Mouse (Mus musculus) megakaryocyte-erythroid progenitor cell, adult 5-6 weeks (primary cell): ENCODE measurements around the gene Zfp46. TPM values are rescaled to one million over a fixed set of nuclear protein-coding genes. Genes with fewer than 3 reads are reported as not detected.
A peak's percentile ranks its signal among the peaks of the same experiment; 100 is the strongest.

Experiments
- ATAC-seq: replicated peaks from 2 replicates; pipeline ENCODE4 v1.8.0; 2016; ENCODE audit warnings: mild to moderate bottlenecking, inconsistent platforms; ENCODE audit not compliant: severe bottlenecking, poor library complexity, low FRiP score, low TSS enrichment
- total RNA-seq, 2 experiments: library from RNA; stranded (forward) in 1 of 2; stranded (reverse) in 1 of 2; fragments of 200-1000, 215-1000 nt in 1 of 2; fragments of >200 nt in 1 of 2; fragmentation: Nextera tagmentation in 1 of 2; gene quantifications; 2 replicates each; pipeline ENCODE4 v1.2.3; 2014 to 2017

Gene Zfp46
- total RNA-seq, 2 experiments from 2014 or later: 7.3 to 8.0 TPM

- peak; percentile 70 for ATAC-seq
These were observed 25.3 kb downstream of the Zfp46 start for GRCm38 (mm10) chr4:136309780-136310179.

- peak; percentile 99 for ATAC-seq
These were observed 26.0 kb downstream of the Zfp46 start, which contains the start of gene Hnrnpr for GRCm38 (mm10) chr4:136310229-136311041. TSS of gene Hnrnpr (plus strand) at chr4:136310942.

- peak; percentile 35 for ATAC-seq
These were observed 26.8 kb downstream of the Zfp46 start for GRCm38 (mm10) chr4:136311042-136311999.

- no peak for ATAC-seq
These were observed 28.1 kb downstream of the Zfp46 start for GRCm38 (mm10) chr4:136312616-136313015.

- ATAC-seq: no peak
These were observed 33.2 kb downstream of the Zfp46 start for GRCm38 (mm10) chr4:136317667-136318066.

GRCm38 (mm10) chr4:136320016-136320415, 35.5 kb downstream of the Zfp46 start:
- no peak for ATAC-seq

GRCm38 (mm10) chr4:136324226-136324625, 39.7 kb downstream of the Zfp46 start:
- ATAC-seq: no peak

GRCm38 (mm10) chr4:136327238-136327637, 42.8 kb downstream of the Zfp46 start:
- ATAC-seq: no peak

- no peak for ATAC-seq
These were observed 43.6 kb downstream of the Zfp46 start for GRCm38 (mm10) chr4:136328115-136328514.

- ATAC-seq: no peak
These were observed 47.2 kb downstream of the Zfp46 start for GRCm38 (mm10) chr4:136331709-136332108.

- no peak for ATAC-seq
These were observed 48.7 kb downstream of the Zfp46 start for GRCm38 (mm10) chr4:136333191-136333590.

- no peak for ATAC-seq
These were observed 50.6 kb downstream of the Zfp46 start for GRCm38 (mm10) chr4:136335065-136335464.

- ATAC-seq: no peak
These were observed 52.6 kb downstream of the Zfp46 start for GRCm38 (mm10) chr4:136337129-136337528.

Other genes starting within 250 kb of the Zfp46 start
- 1,812 and 1,837 TPM in 2 replicates for gene Rpl11, start 231.3 kb upstream of the Zfp46 start, total RNA-seq (2014; fragmentation: Nextera tagmentation)
- gene Rpl11, start 231.3 kb upstream of the Zfp46 start, total RNA-seq (2017): 1,215 and 1,345 TPM in 2 replicates
- gene Id3, start 141.2 kb upstream of the Zfp46 start, total RNA-seq (2014; fragmentation: Nextera tagmentation): 1.5 and 7.8 TPM in 2 replicates
- gene Id3, start 141.2 kb upstream of the Zfp46 start, total RNA-seq (2017): 1.9 and 3.1 TPM in 2 replicates
- gene E2f2, start 112.3 kb upstream of the Zfp46 start, total RNA-seq (2014; fragmentation: Nextera tagmentation): 11.1 and 17.0 TPM in 2 replicates
- 4.5 and 10.2 TPM in 2 replicates for gene E2f2, start 112.3 kb upstream of the Zfp46 start, total RNA-seq (2017)
- not detected in 2 replicates for gene Asap3, start 78.3 kb upstream of the Zfp46 start, total RNA-seq (2014; fragmentation: Nextera tagmentation)
- not detected in 2 replicates for gene Asap3, start 78.3 kb upstream of the Zfp46 start, total RNA-seq (2017)
- not detected in 2 replicates for gene Tcea3, start 37.0 kb upstream of the Zfp46 start, total RNA-seq (2014; fragmentation: Nextera tagmentation)
- gene Tcea3, start 37.0 kb upstream of the Zfp46 start, total RNA-seq (2017): not detected in 2 replicates
- gene Hnrnpr, start 26.3 kb downstream of the Zfp46 start, total RNA-seq (2014; fragmentation: Nextera tagmentation): 101 and 115 TPM in 2 replicates
- 218 and 222 TPM in 2 replicates for gene Hnrnpr, start 26.3 kb downstream of the Zfp46 start, total RNA-seq (2017)
- not detected in 2 replicates for gene Htr1d, start 138.8 kb downstream of the Zfp46 start, total RNA-seq (2014; fragmentation: Nextera tagmentation)
- gene Htr1d, start 138.8 kb downstream of the Zfp46 start, total RNA-seq (2017): not detected in 2 replicates
- gene 6030445D17Rik, start 177.6 kb downstream of the Zfp46 start, total RNA-seq (2014; fragmentation: Nextera tagmentation): not detected in 2 replicates
- gene 6030445D17Rik, start 177.6 kb downstream of the Zfp46 start, total RNA-seq (2017): 1.2 TPM in 1 of 2 replicates, not detected in the other
- 4.0 and 13.9 TPM in 2 replicates for gene Luzp1, start 185.1 kb downstream of the Zfp46 start, total RNA-seq (2014; fragmentation: Nextera tagmentation)
- 2.3 and 3.7 TPM in 2 replicates for gene Luzp1, start 185.1 kb downstream of the Zfp46 start, total RNA-seq (2017)